Mouse (Mus musculus): ENCODE measurements around the gene Nkrf.
"Not testable (repeated sequence)": the region's sequence is repeated elsewhere in the genome, so short reads cannot be mapped to it uniquely, and the experiment has no call there.

Gene Nkrf

GRCm38 (mm10) chrX:36902321-36903114 lies at the start of gene Nkrf:
TSS of gene Nkrf (minus strand) at chrX:36902899.
- peak; percentile 8 for DNase-seq

DNA sequence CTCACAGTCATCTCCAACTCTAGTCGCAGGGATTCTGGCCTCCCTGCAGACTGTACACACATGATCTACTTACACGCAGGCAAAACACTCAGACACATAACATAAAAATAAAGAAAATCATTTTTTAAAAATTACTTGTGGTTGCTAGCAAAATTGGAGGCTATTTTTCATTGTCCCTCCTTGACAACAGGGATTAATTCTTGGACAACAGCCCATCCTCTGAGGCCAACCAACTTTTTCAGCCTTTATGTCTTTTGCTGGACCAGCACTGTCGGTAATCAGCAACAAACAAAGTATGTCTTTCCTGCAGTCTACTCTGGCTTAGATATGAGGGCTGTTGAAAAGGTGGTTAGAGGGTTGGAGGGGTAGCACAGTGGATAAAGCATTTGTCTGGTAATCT lies 38.4 kb upstream of the Nkrf start:
- no peak for DNase-seq

- peak; percentile 67 for DNase-seq
Observed at GRCm38 (mm10) chrX:36939806-36940413, 37.2 kb upstream of the Nkrf start.

GRCm38 (mm10) chrX:36935326-36935966 lies 32.7 kb upstream of the Nkrf start:
- DNase-seq, result no peak

DNA sequence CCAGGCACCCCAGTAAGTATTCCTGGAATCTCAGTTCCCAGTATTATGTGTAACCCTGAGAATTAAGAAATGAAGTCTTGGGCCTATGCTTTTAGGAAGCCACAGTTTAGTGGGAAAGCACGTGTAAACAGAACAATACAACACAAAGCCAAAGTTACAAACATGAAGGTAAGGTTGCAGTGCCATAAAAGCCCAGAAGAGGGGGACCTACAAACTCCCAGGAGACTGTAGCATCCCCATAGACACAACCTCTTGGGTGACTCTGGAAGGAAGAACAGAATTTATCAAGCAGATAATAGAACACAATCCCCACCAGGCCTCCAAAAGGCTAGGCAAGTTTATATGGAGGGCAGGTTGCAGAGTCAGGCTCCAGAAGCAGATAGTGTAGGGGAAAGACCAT lies 27.9 kb upstream of the Nkrf start:
- DNase-seq, result peak; percentile 9

GRCm38 (mm10) chrX:36929694-36930093 lies 27.0 kb upstream of the Nkrf start:
- DNase-seq, result no peak

DNA sequence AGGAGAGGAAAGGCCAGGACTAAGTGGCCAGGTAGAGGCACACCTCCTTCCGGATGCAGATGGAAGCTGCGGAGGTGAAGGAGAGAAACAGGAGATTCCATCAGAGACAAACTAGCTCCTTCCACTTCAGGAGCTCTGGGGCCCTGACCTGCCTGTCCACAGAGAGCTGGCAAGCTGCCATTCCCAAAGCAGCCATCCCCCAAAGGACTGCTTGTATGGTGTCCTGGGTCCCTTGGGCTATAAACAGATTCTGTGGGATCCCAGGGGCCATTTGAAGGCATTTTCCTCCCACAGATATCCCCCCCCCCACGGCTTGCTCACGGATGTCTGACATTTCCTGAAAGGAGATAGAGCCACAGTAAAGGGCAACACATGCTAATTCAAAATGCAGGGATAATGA lies 26.1 kb upstream of the Nkrf start:
- DNase-seq, result no peak

- DNase-seq, result no peak
Observed at GRCm38 (mm10) chrX:36921346-36921745, 18.6 kb upstream of the Nkrf start.

GRCm38 (mm10) chrX:36917749-36918148 lies 15.1 kb upstream of the Nkrf start:
- no peak for DNase-seq

DNA sequence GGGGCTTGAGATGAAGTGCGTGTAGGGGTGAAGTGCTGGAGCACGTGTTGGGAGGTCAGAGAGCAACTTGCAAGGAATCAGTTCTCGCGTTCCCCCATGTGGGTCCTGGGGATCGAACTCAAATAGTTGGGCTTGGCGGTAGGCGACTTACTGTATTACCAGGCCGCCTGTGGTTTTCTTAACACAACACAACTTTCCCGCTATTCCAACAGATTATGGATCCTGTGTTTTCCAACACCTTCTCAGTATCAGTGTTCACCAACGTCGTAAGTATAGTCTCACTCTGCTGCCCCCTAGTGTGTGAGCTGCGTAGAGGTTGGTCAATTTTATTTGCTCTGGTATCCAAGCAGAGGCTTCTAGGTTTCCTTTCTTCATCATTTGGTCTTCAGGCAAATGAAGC lies 8.6 kb upstream of the Nkrf start:
- peak; percentile 64 for DNase-seq

- no peak for DNase-seq
Observed at GRCm38 (mm10) chrX:36906539-36906938, 3.8 kb upstream of the Nkrf start.

GRCm38 (mm10) chrX:36903115-36903768 lies 543 bp upstream of the Nkrf start:
- DNase-seq, result peak; percentile 92

- DNase-seq, result no peak
Observed at GRCm38 (mm10) chrX:36901655-36902054, 1.0 kb downstream of the Nkrf start.

GRCm38 (mm10) chrX:36898931-36899330 lies 3.8 kb downstream of the Nkrf start:
- not testable (repeated sequence) for DNase-seq

GRCm38 (mm10) chrX:36884719-36885118 lies 18.0 kb downstream of the Nkrf start:
- no peak for DNase-seq

DNA sequence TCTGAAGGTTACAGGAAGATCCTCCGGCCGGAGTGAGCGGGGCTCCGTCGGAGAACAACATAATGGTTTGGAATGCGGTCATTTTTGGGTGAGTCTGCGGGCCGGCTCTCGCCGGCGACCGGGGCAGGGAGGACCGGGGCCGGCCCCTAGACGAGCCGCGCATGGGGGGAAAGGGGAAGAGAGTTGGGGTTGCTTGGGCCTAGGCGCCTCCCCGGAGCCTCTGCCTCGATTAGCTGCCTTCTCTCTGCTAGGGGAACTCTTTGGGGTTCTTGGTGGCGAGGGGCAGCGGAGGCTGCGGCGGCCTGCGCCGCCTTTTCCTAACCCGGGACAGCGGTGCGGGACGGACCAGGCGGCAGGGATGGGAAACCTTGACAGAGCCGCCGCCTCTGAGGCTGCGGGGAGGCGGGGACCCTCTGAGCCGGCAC lies 28.0 kb downstream of the Nkrf start:
- DNase-seq, result peak; percentile 32

- peak; percentile 91 for DNase-seq
Observed at GRCm38 (mm10) chrX:36874178-36874696, 28.5 kb downstream of the Nkrf start.

DNA sequence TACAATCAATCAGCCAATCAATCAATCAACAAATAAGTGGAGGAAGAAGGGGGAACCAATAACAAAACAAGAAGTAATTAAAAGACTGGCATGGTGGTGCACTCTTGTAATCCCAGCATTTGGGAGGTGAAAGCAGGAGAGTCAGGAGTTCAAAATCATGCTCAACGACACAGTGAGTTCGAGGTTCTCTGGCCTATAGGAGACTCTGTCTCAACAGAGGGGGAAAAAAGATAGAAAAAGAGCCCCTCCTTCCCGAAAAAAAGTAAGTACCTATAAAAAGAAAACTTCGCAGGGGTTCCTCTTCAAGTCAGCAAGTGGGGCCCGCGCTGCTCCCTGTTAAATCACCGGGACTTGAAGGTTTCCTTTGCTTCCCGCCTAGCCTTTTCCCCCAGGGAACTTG lies 28.9 kb downstream of the Nkrf start, which contains the start of the genes Ube2a and C330007P06Rik:
Ube2a (plus strand) TSS at position 136 of the 400 bp plus-strand sequence.
C330007P06Rik (minus strand) TSS at position 347 of the 400 bp plus-strand sequence.
- DNase-seq, result no peak

DNA sequence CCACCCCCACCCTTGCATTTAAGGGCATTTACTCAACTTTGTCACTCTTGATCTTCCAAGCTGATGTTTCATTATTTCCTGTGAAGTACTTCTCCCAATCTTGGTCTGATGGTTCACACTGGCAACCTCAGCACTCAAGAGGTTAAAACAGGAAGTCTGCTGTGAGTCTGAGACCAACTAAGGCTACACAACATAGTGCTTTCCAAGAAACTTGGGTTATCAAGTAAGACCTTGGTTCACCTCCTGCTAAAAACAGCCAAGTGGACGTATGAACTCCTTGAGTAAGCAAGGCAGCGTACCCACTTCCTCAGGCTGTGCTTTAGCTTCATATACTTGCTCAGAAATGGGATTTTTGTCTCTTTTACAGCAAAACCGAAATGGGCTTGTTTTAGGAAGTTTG lies 32.3 kb downstream of the Nkrf start:
- no peak for DNase-seq

DNA sequence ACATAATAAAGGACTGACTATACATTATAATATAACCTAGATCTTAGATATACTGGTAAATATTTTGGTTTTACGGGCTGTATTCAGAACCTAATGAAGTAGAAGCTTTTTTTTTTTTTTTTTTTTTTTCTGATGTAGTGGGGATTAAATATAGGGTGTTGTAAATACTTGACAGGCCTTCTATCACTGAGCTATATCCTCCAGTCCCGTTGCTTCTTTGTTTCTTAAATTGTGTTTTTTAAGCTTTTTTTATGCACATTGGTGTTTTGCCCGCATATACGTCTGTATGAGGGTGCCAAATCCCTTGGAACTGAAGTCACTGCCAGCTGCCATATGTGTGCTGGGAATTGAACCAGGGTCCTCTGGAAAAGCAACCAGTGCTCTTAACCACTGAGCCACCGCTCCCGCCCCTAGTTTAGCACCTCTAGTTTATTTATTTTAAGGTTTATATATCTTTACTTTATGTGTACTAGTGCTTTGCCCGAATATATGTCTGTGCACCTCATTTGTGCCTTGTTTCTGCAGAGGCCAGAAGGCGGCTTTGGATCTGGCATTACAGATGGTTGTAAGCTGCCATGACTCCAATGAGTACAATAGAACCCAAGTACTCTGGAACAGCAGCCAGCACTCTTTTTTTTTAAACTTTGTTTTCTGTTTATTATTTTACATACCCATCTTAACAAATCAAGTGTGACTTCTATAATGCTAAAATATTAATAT lies 37.9 kb downstream of the Nkrf start:
- DNase-seq, result no peak

- peak; percentile 78 for DNase-seq
Observed at GRCm38 (mm10) chrX:36863766-36864608, 38.7 kb downstream of the Nkrf start.

Measured in lung, postnatal 14 days (tissue).